Mouse (Mus musculus): Measurements from ENCODE around the gene Cpb2.

Cpb2 gene

DNA sequence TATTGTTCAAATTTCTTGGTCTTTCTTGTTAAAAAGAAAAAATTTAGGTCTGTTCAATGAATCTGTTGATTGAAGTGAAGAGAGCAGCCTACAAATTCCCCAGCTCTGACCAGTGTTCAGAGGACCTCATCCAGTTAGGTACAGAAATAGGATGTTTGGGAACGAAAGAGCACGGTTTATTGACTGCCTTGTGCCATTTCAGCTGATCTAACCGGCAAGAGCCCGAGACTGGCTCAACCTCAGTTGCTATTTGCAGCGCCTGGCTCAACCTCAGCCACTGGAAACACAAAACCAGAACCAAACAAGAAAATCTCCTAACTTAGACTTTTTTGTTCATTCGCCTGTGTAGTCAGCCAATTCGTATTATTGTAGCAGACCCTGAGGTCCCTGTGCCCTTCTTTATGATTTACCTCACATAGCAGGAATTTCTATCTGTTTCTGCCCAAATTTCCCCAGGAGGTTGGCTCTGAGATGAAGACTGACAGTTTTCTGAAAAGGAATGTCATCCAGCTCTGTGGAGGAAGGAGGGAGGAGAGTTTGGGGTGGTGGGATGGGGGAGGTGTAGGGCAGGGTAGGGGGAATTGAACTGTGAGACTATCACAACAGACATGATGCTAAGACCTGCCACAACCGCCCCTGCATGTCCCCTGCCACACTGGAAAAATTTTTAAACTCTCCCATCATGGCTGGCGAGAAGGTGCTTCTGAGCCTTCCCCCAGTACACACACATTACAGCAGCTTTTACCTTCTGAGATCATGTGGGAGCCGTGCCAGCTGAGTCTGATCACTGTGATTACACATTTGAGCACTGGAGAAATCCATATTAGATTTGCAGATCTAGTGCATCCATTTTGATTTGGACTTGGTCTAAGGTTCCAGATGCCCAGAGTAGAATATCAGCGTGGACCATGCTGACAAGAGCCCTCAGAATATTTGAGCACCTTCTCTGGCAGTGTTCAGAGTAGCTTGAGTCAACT, 4.2 kb downstream of the Cpb2 start:
- DNase-seq (ENCODE audit: low read depth, low spot score): no peak

DNA sequence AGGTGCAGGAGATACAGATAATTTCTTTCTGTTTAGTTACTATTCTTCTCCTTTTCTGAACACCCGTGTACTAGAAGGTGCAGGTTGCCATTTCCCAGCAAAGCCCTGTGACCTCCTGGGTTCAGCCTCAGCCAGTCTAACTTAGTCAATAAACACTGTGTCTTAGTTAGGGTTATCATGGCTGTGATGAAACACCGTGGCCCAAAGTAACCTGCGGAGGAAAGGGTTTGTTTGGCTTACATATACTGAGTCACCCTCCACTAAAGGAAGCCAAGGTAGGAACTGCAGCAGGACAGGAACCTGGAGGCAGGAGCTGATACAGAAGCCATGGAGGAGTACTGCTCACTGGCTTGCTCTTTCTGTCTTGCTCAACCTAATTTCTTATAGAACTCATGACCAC, 8.3 kb downstream of the Cpb2 start:
- DNase-seq (ENCODE audit: low read depth, low spot score): no peak

DNA sequence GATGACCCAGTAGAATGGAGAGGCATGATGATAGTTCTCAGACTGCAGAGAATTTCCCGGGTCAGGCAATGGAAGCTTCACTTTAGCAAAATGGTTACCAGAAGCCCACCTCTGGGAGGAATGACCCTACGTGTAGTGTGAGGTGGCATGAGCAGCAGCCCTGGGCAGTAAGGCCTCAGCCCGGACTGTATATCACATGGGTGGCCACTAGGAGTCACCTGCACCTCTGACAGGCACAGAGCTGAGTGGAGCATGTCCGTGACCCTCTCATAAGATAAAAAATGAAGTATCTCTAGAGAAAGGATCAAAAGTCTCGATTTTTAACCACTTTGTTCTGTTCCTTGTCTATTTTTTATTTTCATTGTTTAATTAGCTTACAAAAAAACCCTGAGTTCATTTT, 14.4 kb downstream of the Cpb2 start:
- DNase-seq (ENCODE audit: low read depth, low spot score): no peak

DNA sequence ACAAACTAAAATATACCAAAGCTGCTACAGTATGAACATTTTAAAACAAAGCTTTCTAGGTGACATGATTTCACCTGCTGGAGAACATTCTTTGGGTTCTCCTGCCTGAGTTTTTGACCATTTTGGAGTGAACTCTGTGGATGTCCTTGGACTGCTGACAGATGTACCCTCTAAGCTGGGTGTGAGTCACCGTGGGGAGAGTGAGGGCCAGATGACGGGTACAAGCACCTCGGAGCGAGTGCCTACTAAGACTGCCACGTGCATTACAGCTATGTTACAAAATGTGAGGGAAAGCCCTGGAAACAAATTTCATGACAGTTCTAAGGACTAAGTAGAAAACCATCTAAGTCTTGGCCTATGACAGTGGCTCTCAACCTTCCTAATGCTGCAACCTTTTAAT, 27.4 kb downstream of the Cpb2 start:
- no peak for DNase-seq (ENCODE audit: low read depth, low spot score)

DNA sequence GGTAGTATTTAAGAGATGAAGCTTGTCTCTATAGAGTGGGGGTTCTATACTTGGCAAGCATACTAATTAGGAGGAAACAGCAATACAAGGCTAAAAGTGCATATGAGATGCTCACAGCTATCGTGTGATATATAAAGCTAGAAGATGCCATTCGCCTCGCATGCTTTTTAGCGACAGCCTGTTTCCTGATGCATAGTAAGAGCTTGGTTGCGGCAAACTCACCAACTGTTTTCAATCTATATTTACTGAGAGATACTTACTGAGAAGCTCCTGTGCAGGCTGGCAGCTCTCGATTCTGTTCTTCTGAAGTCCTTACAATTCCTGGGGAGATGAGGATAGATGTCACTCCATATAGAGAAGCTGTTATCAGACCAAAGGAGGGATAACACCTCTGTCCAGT, 37.6 kb downstream of the Cpb2 start:
- no peak for DNase-seq (ENCODE audit: low read depth, low spot score)

DNA sequence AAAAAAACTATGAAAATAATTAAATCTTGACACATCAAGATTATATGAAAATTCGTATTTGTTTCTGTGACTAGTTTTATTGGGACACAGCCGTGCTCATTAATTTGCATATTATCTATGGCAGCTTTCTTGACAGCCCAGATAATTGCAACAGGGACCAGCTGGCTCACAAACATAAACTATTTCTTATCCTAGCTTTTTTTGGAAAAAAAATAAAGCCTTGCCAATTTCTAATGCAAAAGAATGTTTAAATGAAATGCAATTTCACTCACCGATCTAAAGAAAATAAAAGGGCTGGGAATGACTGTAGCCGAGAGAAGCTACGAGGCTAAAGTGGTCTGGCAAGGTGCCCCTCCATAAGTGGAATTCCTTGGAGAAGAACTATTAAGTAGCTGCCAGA, 38.3 kb downstream of the Cpb2 start:
- DNase-seq (ENCODE audit: low read depth, low spot score): no peak

DNA sequence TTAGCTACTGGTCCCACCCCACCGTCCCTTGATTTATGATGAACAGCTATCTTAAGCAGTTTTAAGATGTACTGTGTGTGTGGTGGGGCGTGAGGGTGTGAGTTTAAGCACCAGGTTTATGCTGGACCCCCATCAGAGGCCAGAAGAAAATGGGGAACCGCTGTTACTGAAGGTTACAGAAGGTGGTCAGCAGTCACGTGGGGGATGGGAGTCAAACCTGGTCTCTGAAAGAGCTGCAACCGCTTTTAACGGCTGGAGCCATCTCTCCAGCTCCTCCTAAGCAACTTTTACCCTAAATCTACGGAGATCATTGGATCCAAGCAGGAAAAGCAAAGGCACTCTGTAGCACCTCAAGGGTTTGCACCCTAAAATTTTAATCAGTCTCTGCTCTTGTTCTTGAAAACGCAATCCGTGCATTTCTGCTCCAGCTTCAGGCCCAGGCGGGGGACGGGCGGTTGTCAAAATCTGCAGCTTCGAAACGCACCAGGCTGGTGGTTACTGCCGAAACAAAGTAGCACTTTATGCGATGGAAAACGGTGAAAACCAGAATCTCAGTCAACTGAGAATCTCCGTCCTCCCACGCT, 41.6 kb downstream of the Cpb2 start:
- no peak for DNase-seq (ENCODE audit: low read depth, low spot score)

DNA sequence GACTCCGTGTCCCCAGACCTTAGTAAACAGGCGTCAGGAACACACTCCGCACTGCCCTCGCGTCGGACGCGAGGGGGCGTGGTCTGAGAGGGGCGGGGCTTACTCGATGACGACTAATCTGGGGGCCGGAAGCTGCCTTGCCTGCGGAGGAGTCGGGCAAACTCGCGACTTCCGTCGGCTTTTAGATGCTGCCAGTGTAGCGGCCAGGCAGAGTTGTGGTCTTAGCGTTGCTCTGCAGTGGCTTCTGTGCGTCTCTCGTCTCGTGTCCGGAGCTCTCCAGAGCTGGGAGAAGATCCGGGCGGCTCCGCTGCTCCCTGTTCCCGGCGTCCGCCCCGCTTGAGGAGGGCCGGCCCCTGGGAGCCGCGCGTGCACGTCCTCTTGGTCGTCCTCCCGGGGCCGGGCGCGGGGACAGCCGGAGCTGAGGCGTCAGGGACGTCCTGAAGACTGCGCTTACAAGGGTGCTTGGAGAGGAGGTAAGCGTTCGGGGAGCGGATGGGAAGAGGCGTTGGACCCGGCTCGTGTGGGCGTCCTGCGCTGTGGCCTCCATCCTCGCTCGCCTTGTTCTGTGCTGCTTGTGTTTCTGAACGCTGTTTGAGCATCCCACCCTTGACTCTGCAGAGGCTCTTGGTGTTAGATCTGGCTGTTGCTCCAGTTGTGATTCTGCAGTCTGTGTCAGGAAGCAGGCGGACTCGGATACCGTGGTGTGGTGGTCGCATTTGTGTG, 42.3 kb downstream of the Cpb2 start, which contains the start of gene Zc3h13:
Zc3h13 (plus strand) TSS at position 181 of the 723 bp plus-strand sequence.
- DNase-seq (ENCODE audit: low read depth, low spot score): peak; percentile 90

DNA sequence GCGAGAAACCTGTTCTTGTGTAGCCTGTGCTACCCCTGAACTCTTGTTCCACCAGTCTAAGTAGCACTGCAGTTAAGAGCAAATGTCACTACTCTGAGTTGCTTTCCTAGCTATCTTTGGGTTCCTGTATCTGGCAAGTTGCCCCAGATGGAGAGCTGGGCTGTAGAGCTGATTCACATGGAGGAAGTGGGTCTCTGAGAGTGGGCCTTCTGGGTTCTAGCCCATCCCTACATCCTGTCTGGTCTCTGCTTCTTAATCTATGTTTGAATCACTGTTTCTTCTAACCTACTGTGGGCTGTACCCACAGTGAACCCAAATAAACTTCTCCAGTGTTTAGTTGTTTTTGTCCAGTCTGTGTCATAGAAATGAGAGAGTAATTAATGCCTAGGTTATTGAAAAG, 59.0 kb downstream of the Cpb2 start:
- no peak for DNase-seq (ENCODE audit: low read depth, low spot score)

DNA sequence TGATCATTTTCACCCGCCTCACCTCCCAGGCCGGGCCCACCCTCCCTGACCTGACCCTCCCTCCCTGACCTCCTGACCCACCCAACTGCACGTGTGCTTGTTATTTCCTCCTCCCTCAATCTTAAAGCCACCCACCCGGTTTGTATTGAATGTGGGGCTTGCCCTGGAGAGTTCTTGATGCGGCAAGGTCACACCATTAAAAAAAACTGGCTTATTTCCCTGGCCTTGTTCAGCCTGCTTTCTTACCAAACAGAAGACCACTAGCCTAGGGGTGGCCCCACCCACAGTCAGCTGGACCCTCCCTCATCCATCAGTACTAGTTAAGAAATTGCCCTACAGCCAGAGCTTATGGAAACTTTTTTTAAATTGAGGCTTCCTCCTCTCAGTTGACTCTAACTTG, 61.7 kb downstream of the Cpb2 start:
- no peak for DNase-seq (ENCODE audit: low read depth, low spot score)

DNA sequence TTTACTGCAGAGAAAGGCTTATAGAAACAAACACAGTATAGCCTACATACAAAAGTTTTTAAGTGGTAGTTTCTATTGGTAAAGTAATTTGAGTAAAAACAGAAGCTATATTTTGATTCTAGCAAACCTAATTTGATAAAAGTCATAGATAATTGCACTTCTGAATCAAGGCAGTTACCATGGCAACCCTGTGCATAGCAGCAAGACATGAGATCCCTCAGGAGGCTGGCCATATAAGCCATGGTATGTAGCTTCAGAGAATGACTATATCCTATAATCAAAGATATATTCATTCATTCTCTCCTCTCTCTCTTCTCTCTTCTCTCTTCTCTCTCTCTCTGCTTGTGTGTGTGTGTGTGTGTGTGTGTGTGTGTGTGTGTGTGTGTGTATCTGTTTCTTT, 65.8 kb downstream of the Cpb2 start:
- no peak for DNase-seq (ENCODE audit: low read depth, low spot score)

DNA sequence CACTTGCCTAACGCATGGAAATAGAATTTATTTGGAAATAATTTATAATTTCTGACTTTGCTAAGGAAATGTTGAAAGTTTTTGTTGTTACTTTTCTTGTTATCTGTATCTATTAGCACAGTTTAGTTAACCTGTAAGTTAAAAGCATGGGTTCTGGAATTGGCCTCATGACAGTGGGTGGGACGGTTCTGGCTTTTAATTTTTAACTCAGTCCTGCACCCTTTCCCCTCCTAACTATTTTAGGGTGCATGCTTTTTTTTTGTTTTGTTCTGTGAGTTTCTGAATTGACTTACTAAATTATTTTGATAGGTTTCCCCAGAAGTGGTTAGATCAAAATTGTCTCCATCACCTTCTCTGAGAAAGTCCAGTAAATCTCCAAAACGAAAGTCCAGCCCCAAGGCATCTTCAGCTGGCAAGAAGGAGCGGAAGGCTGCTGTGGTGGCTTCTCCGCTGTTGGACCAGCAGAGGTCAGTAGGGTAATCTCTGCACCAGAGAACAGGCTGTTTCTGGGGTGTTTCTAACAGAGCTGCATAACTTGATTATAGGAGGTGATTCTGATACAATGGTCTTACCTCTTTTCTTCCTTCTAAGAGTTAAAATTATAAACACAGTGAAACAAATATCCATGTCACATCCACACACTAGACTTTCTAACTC, 67.4 kb downstream of the Cpb2 start:
- DNase-seq (ENCODE audit: low read depth, low spot score): peak; percentile 8

DNA sequence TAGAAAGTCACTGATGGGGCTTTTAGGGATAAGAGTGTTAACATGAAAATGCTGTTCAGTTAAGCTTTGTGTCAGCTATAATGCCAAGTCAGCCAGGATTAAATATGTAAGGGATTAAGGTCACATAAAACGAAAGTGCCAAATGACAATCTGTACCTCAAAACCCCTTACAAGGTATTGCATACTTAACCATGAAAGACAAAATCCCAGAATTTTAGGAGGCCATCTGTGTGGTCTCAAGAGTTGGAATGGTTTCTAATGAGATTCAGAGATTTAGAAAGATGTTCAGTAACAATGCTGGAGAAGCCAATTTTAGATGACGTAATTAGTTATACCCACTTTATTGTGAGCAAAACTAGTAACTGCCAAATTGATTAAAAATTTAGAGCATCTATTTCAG, 72.4 kb downstream of the Cpb2 start:
- peak; percentile 24 for DNase-seq (ENCODE audit: low read depth, low spot score)

DNA sequence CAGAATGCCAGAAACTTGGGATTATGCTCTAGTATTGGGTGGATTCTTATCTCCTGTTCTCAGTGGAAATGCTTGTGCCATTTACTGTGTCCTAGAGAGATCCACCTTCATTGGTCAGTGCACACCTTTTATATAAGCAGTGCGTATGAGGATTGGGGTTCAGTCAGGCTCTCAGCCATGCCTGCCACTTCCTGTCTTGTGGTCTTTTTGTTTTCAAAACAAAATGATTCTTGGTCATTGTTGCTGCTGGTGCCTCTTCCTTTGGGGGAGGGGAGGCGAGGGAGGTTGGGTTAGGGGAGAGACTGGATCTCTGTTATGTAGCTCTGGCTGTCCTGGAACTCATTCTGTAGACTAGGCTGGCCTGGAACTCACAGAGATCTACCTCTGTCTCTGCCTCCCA, 76.6 kb downstream of the Cpb2 start:
- DNase-seq (ENCODE audit: low read depth, low spot score): no peak

DNA sequence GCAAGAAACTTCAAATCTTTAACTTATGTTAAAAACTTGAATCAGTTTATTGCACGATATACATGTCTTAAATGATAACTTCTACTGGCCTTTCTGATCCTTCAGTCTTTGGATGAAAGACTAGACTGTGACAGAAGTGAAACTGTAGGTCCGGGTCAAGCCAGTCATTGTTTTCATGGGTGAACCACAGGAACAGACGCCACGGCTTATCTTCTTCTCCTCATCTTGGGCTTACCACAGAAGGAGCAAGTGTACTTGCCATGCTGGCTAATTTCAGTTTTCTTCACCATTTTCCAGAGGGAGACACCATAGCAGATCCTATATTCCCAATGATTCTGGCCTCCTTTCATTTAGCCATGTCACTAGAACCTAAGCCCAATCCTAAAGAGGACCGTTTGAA, 78.2 kb downstream of the Cpb2 start:
- no peak for DNase-seq (ENCODE audit: low read depth, low spot score)

DNA sequence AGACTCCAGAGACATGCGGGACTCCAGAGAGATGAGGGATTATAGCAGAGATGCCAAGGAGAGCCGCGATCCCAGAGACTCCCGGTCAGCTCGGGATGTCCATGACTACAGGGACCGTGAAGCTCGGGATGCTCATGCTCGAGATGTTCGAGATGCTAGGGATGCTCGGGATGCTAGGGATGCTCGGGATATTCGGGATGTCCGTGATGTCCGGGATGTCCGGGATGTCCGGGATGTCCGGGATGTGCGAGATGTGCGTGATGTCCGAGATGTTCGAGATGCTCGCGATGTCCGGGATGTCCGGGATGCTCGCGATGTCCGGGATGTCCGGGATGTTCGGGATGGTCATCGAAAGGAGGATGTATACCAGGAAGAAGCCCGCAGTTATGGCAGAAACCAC, 81.3 kb downstream of the Cpb2 start:
- DNase-seq (ENCODE audit: low read depth, low spot score): no peak

DNA sequence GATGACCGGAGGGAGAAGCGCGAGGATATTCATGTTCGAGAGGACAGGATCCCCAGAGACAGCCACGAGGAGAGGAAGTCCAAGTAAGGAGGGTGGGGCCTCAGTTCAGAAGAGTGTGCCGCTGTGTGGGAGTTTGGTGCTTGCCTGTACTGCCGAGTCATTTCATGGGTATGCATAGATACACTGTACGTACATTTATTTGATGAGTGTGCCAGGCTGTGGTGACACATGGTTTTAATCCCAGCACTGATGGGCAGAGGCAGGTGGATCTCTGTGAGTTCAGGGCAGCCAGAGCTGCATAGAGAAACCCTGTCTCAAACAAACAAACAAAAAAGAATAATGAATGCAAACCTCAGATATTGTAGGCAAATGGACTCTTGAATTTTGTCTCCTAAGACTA, 86.0 kb downstream of the Cpb2 start:
- no peak for DNase-seq (ENCODE audit: low read depth, low spot score)

DNA sequence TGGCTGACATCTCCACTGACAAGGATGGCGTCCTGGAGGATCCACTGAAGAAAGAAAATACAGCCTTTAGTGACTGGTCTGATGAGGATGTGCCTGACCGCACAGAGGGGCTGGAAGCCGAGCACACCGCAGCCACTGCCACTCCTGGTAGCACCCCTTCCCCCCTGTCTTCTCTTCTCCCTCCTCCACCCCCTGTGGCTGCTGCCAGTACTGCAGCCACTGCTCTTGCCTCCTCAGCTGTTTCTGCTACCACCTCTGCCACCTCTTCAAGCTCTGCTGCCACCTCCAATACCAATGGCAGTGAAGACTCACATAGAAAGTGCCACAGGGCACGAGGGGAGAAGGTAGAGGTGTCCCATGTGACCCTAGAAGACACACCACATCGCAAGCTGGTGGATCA, 88.5 kb downstream of the Cpb2 start:
- DNase-seq (ENCODE audit: low read depth, low spot score): peak; percentile 23

All from retina, postnatal 7 days (tissue).